In genomic region chr12:79974530-79974929, GRCm38 (mm10) we compare ENCODE assay signal across 9 mouse cellular contexts.
DNase-seq lines count a peak whose midpoint lies in the region; ATAC-seq lines count a peak whose summit lies in the region.
"Had no signal": no experiment of that assay in that cellular context is flagged by ENCODE, and none has a peak within 500 bp of the region (broad histone marks: within the 10 kb centered on the region; RNA-seq: fewer than 3 reads in every experiment).

No protein-coding gene starts in this region.

- no peaks in the 10 kb centered on the region for H3K36me3 ChIP-seq in forebrain, embryonic 12.5 days (replicated peaks)
- no peaks in the 10 kb centered on the region for H3K36me3 ChIP-seq in forebrain, embryonic 15.5 days

- H3K27me3 ChIP-seq in forebrain, embryonic 12.5 days = no peaks in the 10 kb centered on the region
- H3K27me3 ChIP-seq in forebrain, embryonic 15.5 days = no peaks in the 10 kb centered on the region

- H3K9me3 ChIP-seq in forebrain, embryonic 12.5 days = no peaks in the 10 kb centered on the region
- H3K9me3 ChIP-seq in forebrain, embryonic 15.5 days = no peaks in the 10 kb centered on the region

- no peak overlapping the region for H3K9ac ChIP-seq in forebrain, embryonic 12.5 days
- H3K9ac ChIP-seq in forebrain, embryonic 15.5 days (replicated peaks) = no peak overlapping the region

- 0 out of 2 replicates have a peak overlapping the region, but pooled peaks have one; percentile 19 for H3K27ac ChIP-seq in forebrain, embryonic 12.5 days
- no peak overlapping the region for H3K27ac ChIP-seq in forebrain, embryonic 15.5 days (replicated peaks)

- ATAC-seq in forebrain, embryonic 12.5 days (ENCODE audit: low FRiP score) = no peak
- no peak for ATAC-seq in forebrain, embryonic 15.5 days (replicated peaks)

- H3K4me2 ChIP-seq in forebrain, embryonic 12.5 days = no peak overlapping the region
- H3K4me2 ChIP-seq in forebrain, embryonic 15.5 days (replicated peaks) = no peak overlapping the region

- DNase-seq in urinary bladder, postnatal 4 days (ENCODE audit: low spot score in 2 of 2) = peak; percentile 54 to 57
- no peak for DNase-seq in urinary bladder, postnatal 36 days (ENCODE audit: low spot score in 2 of 2)
- DNase-seq in kidney, postnatal 14 days = peak; percentile 52
- no peak for DNase-seq in layer of hippocampus, adult 8-10 months (ENCODE audit: low spot score in 2 of 2)
- DNase-seq in embryo, embryonic 11 days = no peak
- no peak for DNase-seq in B cell, adult 2 months
- DNase-seq: adrenal gland, adult 8-10 months had no signal

- 53% methylated on average over 7 of the region's 7 CpGs for WGBS in forebrain, embryonic 12.5 days
- 48% methylated on average over 7 of the region's 7 CpGs for WGBS in forebrain, embryonic 15.5 days

- no peak overlapping the region for H3K4me3 ChIP-seq in forebrain, embryonic 12.5 days (replicated peaks)
- no peak overlapping the region for H3K4me3 ChIP-seq in forebrain, embryonic 15.5 days

- H3K4me1 ChIP-seq in forebrain, embryonic 12.5 days = peaks cover 31% of the 10 kb centered on the region
- peaks cover 20% of the 10 kb centered on the region for H3K4me1 ChIP-seq in forebrain, embryonic 15.5 days

Comparison
In these comparisons a context has a peak if more than half of its experiments do, and no peak if none do; other contexts are left out.
1. DNase-seq: peak in urinary bladder, postnatal 4 days (2 of 2) and kidney, postnatal 14 days (single experiment); none in urinary bladder, postnatal 36 days (0 of 2), layer of hippocampus, adult 8-10 months (0 of 2), embryo, embryonic 11 days (single experiment) and B cell, adult 2 months (0 of 2).